Mouse (Mus musculus): ENCODE measurements around the gene Fxyd4. TPM values are rescaled to one million over a fixed set of nuclear protein-coding genes. Genes with fewer than 3 reads are reported as not detected.

The Fxyd4 gene
- polyA plus RNA-seq (2012; rRNA removed): not detected in 2 replicates

DNA sequence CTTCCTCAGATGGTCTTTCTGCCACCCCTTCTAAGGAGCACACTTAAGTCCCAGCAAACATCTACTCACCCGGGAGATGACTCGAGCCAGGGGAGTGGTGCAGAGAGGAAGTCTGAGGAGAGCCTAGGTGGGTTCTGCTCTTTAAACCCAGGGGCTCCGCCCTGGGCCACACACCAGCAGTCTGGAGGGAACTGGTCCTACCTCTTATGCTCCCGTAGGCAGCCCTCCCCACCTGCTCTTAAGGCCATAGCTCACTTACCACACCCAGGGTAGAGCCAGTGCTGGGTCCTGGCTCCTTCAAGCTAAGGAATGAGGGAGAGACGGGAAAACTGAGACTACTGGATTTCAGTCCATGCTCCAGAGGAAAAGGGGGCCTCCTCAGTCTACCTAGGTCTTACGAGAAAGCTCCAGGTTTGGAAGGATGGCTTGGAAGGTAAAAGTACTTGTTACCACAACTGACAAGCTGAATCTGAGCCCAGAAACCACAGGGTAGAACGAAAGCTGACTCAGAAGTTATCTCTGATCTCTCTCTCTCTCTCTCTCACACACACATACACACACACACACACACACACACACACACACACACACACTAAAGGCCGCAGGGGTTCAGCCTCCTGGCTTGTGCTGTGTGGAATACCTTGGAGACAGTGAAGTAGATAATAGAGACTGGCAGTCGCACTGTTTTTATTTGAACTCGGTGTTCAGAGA is at the start of gene Fxyd4:
TSS of gene Fxyd4 (minus strand) at position 471 of the 711 bp plus-strand sequence.

DNA sequence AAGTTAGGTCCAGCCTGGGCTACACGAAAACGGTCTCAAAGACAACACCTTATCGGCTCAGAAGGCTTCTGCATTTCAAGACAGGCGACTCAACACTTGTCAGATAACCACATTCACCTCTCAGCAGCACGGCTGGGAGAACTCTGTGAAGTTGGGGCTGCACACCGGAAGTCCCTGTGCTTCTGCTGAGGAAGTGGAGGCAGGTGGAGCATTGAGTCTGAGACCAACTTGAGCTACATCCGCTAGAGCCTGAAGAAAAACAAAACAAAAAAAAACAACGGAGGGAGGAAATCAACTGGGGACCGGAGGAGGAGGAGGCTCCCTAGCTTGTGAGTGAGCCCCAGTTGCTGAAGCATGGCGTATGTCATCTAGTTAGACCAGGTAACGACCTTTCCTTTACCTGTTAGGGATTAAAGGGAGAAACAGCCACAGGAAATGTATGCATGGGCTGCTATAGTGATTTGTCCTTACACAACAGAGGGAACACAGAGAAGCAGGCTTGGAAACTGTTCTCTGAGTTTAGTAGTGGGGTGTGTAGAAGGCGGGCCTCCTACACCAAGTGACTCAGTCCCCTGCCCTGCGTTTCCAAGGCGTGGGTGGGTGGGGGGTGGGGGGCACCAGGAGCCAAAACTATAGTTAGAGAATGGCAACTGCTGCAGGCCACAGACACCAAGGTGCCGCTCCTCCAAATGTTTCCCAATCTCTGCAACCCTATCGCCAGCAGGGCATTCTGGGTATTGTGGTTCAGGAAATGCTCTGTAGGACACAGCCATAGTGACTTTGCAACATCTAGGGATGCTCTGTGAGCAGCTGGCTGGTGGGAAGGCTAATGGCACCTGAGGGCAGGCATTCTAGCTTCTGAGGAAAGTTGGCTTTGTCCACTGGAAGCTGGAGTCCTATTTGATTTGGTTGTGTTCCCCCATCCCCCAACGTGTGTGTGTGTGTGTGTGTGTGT is 37.1 kb downstream of the Fxyd4 start, which contains the start of gene Hnrnpf:
TSS of gene Hnrnpf (plus strand) at position 199 of the 955 bp plus-strand sequence.

Other genes starting within 250 kb of the Fxyd4 start
- 101 and 106 TPM in 2 replicates for gene Zfp637, start 96.5 kb downstream of the Fxyd4 start, polyA plus RNA-seq (2012; rRNA removed)
- 12.9 and 14.8 TPM in 2 replicates for gene Zfp239, start 75.6 kb downstream of the Fxyd4 start, polyA plus RNA-seq (2012; rRNA removed)
- gene Hnrnpf, start 37.4 kb downstream of the Fxyd4 start, polyA plus RNA-seq (2012; rRNA removed): 206 and 210 TPM in 2 replicates
- 24.4 and 26.4 TPM in 2 replicates for gene Rasgef1a, start 73.7 kb upstream of the Fxyd4 start, polyA plus RNA-seq (2012; rRNA removed)
- 8.6 and 9.3 TPM in 2 replicates for gene Csgalnact2, start 201.4 kb upstream of the Fxyd4 start, polyA plus RNA-seq (2012; rRNA removed)

Data from central nervous system, embryonic 18 days (tissue).